Mouse (Mus musculus): Measurements from ENCODE around the gene Ubash3b.

Ubash3b gene

GRCm38 (mm10) chr9:40997116-40997779, 164.2 kb downstream of the Ubash3b start:
- DNase-seq (ENCODE audit: low read depth), result no peak

- DNase-seq (ENCODE audit: low read depth), result no peak
These were observed 167.4 kb downstream of the Ubash3b start for GRCm38 (mm10) chr9:40994075-40994474.

GRCm38 (mm10) chr9:40991511-40991910, 170.0 kb downstream of the Ubash3b start:
- DNase-seq (ENCODE audit: low read depth), result no peak

GRCm38 (mm10) chr9:40989940-40990588, 171.4 kb downstream of the Ubash3b start:
- DNase-seq (ENCODE audit: low read depth), result peak; percentile 59

GRCm38 (mm10) chr9:40984313-40984712, 177.2 kb downstream of the Ubash3b start:
- DNase-seq (ENCODE audit: low read depth), result no peak

GRCm38 (mm10) chr9:40983758-40984157, 177.7 kb downstream of the Ubash3b start:
- no peak for DNase-seq (ENCODE audit: low read depth)

GRCm38 (mm10) chr9:40982480-40982879, 179.0 kb downstream of the Ubash3b start:
- DNase-seq (ENCODE audit: low read depth), result no peak

- no peak for DNase-seq (ENCODE audit: low read depth)
These were observed 187.3 kb downstream of the Ubash3b start for GRCm38 (mm10) chr9:40974042-40974801.

- no peak for DNase-seq (ENCODE audit: low read depth)
These were observed 197.1 kb downstream of the Ubash3b start for GRCm38 (mm10) chr9:40964418-40964714.

- no peak for DNase-seq (ENCODE audit: low read depth)
These were observed 197.7 kb downstream of the Ubash3b start, which contains the start of gene Jhy for GRCm38 (mm10) chr9:40963586-40964417. TSS of gene Jhy (minus strand) at chr9:40964118.

GRCm38 (mm10) chr9:40961401-40961800, 200.1 kb downstream of the Ubash3b start:
- DNase-seq (ENCODE audit: low read depth), result no peak
